Mouse (Mus musculus) activated CD4-positive, CD25-positive, alpha-beta regulatory T cell (primary cell): ENCODE data around the gene Zfp758. TPM values are rescaled to one million over a fixed set of nuclear protein-coding genes. Genes with fewer than 3 reads are reported as not detected.

Experiments
- polyA plus RNA-seq, 2 experiments: library from polyadenylated mRNA; unstranded; fragments of 100-300 nt; shearing (Covaris generic); gene quantifications; one replicate each; pipeline ENCODE4 v1.2.1; 2017

Zfp758 gene
- polyA plus RNA-seq, result 10 to 100 TPM; 10.6 to 19.2 TPM

DNA sequence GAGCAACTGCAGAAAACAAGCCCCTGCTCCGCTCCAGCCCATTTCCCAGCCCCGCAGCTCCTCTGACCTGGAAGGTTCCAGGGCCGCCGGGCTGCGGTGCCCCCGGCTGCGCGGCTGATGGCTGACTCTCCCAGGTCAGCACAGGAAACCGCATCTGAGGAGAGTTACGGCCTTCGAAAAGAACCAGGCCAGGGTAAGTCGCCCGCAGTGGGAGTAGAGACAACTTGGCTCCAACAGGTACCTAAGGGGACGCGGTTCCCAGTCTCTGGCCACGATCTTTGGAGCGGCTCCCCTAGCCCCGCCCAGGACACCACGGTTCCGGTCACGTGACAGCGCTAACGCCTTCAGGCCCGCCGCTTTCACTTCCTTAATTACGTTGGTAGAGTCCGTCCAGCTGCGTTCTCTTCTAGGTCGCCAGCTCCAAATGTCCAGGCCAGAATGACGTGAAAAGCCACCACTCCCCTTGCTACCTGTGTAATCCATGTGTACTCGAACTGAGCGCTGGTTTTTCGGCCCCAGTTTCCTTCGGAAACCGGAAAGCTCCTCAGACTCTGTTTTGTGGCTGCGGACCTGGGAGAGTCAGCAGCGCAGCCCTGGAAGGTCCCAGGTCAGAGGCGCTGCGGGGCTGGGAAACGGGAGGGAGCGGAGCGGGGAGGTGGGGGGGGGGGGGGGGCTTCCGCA is at the start of gene Zfp758, which contains the start of gene Zfp944:
TSS of gene Zfp758 (plus strand) at position 353 of the 681 bp plus-strand sequence.
TSS of gene Zfp944 (minus strand) at position 300 of the 681 bp plus-strand sequence.

DNA sequence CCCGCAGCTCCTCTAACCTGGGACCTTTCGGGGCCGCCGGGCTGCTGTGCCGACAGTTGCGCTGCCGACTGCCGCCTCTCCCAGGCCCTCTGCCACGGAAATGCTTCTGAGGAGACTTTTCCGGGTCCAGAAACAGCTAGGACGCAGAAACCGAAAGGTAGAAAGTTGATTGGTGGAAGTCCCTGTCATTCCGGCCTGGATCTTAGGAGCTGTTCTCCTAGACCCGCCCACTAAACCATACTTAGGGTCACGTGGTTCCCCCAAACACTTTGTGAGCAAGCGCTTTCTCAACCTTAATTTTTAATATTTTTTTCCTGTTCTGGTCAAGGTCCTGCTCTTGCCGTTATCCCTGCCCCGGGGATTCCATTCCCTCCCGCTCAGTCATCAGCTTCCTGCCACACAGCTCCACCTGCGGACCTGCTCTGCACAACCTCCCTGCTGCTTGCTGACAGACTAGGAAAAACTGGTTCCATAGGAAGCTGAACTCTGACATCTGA is 46.5 kb upstream of the Zfp758 start, which contains the start of gene CT030661.1:
TSS of gene CT030661.1 (minus strand) at position 108 of the 497 bp plus-strand sequence.

DNA sequence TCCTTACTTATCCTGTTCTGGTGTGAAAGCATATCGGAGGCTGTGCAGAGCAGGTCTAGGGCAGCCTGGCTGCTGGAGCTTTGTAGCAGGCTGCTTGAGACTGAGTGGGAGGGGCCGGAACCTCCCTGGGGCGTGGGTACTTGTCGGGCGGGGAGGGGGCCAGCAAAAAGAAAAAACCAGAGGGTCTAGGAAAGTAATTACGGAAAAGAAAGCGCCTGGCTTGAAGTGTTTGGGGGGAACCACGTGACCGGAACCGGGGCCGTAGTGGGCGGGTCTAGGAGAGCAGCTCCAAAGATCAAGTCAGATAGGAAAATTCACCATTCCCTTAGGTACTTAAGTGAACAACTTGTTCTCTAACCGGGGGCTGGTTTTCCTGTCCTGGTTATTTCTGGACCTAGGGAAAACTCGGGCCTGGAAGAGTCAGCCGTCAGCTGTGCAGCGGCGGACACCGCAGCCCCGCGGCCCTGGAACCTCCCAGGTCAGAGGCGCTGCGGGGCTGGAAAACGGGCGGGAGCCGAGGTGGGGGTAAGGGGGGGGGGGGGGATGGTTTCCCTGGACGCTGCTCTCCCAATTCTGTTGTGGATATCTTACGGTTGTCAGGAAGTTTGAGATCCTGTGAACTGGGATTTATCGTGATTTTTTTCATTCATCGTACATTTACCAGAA is 62.8 kb downstream of the Zfp758 start, which contains the start of gene Zfp946:
TSS of gene Zfp946 (plus strand) at position 271 of the 666 bp plus-strand sequence.

Other genes starting within 250 kb of the Zfp758 start
- gene Zfp947, start 195.3 kb upstream of the Zfp758 start, polyA plus RNA-seq, result 1 to 10 TPM in 1 of 2 experiments, under 1 TPM in 1; 0.95 to 1.9 TPM
- 1 to 10 TPM; 4.0 to 5.7 TPM for gene Zfp994, start 135.8 kb upstream of the Zfp758 start, polyA plus RNA-seq
- 10 to 100 TPM; 15.3 to 15.7 TPM for gene CT030661.1, start 46.6 kb upstream of the Zfp758 start, polyA plus RNA-seq
- gene Zfp944, start 53 bp upstream of the Zfp758 start, polyA plus RNA-seq, result 10 to 100 TPM; 12.2 to 12.8 TPM
- 1 to 10 TPM; 1.4 to 1.7 TPM for gene Zfp946, start 62.8 kb downstream of the Zfp758 start, polyA plus RNA-seq
- gene Vmn2r111, start 212.0 kb downstream of the Zfp758 start, polyA plus RNA-seq, result not detected
- gene Vmn2r112, start 239.5 kb downstream of the Zfp758 start, polyA plus RNA-seq, result under 1 TPM in 1 of 2 experiments, not detected in 1; 0.02 TPM